Mouse (Mus musculus) limb, embryonic 13.5 days (tissue): ENCODE results near the gene Acap1. TPM values are rescaled to one million over a fixed set of nuclear protein-coding genes. Genes with fewer than 3 reads are reported as not detected.
A peak's percentile ranks its signal among the peaks of the same experiment; 100 is the strongest.

Experiments used
- ATAC-seq: fragments of 200-750 bp; cut with Nextera tagmentation; 2 replicates; pipeline ENCODE4 v1.8.0; 2017; ENCODE audit warnings: low read depth, moderate number of reproducible peaks, moderate TSS enrichment; ENCODE audit not compliant: low FRiP score
- H3K27ac ChIP-seq: fragments of 300-500 bp; sonication (generic); 2 replicates; pipeline ENCODE4 v1.5.1; 2015; ENCODE audit warnings: inconsistent platforms, mild to moderate bottlenecking, moderate library complexity
- H3K27me3 ChIP-seq: fragments of 300-500 bp; sonication (generic); 2 replicates; pipeline ENCODE4 v1.6.1; 2015; ENCODE audit warnings: mild to moderate bottlenecking, inconsistent platforms
- H3K36me3 ChIP-seq: fragments of 300-500 bp; sonication (generic); 2 replicates; pipeline ENCODE4 v1.6.1; 2015; ENCODE audit warnings: inconsistent platforms, mild to moderate bottlenecking, moderate library complexity
- H3K4me1 ChIP-seq: fragments of 300-500 bp; sonication (generic); 2 replicates; pipeline ENCODE4 v1.6.1; 2015; ENCODE audit warnings: inconsistent platforms
- H3K4me2 ChIP-seq: fragments of 300-500 bp; sonication (generic); replicated peaks from 2 replicates; pipeline ENCODE4 v1.6.1; 2015; ENCODE audit warnings: inconsistent platforms, mild to moderate bottlenecking, moderate library complexity
- H3K4me3 ChIP-seq: fragments of 300-500 bp; sonication (generic); 2 replicates; pipeline ENCODE4 v1.5.1; 2015; ENCODE audit warnings: moderate library complexity, mild to moderate bottlenecking, inconsistent platforms
- H3K9ac ChIP-seq: fragments of 300-500 bp; sonication (generic); 2 replicates; pipeline ENCODE4 v1.6.1; 2015; ENCODE audit warnings: mild to moderate bottlenecking, inconsistent platforms
- H3K9me3 ChIP-seq: fragments of 300-500 bp; sonication (generic); 2 replicates; pipeline ENCODE4 v1.6.1; 2016; ENCODE audit warnings: inconsistent platforms
- WGBS: fragments of 180-500 bp; shearing (Covaris S2); methylation state at CpG from one replicate; pipeline ENCODE4 v1.1.7; 2015; 5-methylcytosine and 5-hydroxymethylcytosine counted together
- polyA plus RNA-seq: library from polyadenylated mRNA; unstranded; fragments of >200 nt; fragmentation: Nextera tagmentation; extraction: Ambion mirVana; gene quantifications from 2 replicates; pipeline ENCODE4 v1.2.1, GENCODE M21; 2015

Acap1 gene
- polyA plus RNA-seq, 1 experiment from 2014 or later, result 1.1 TPM

GRCm38 (mm10) chr11:69911701-69912100, 16.4 kb upstream of the Acap1 start:
- H3K36me3 ChIP-seq, result peaks cover 88% of the 10 kb centered on the region
- ATAC-seq, result no peak

GRCm38 (mm10) chr11:69910781-69911560, 15.6 kb upstream of the Acap1 start:
- H3K4me2 ChIP-seq, result no peak overlapping the region
- no peak for ATAC-seq
- H3K36me3 ChIP-seq, result peaks cover 88% of the 10 kb centered on the region
- H3K9me3 ChIP-seq, result no peaks in the 10 kb centered on the region
- no peak overlapping the region for H3K4me3 ChIP-seq
- H3K27ac ChIP-seq, result no peak overlapping the region
- WGBS, result 91% methylated on average over 17 of the region's 17 CpGs
- no peaks in the 10 kb centered on the region for H3K27me3 ChIP-seq
- H3K4me1 ChIP-seq, result peaks cover 22% of the 10 kb centered on the region
- no peak overlapping the region for H3K9ac ChIP-seq

More at GRCm38 (mm10) chr11:69911701-69912100, 16.4 kb upstream of the Acap1 start:
- Histone ChIP-seq H3K27me3 (no peaks in the 10 kb centered on the region), H3K27ac (no peak overlapping the region), H3K9ac (no peak overlapping the region), H3K9me3 (no peaks in the 10 kb centered on the region), H3K4me1 (peaks cover 27% of the 10 kb centered on the region), H3K4me2 (no peak overlapping the region), H3K4me3 (no peak overlapping the region)
- 98% methylated on average over 6 of the region's 6 CpGs for WGBS

GRCm38 (mm10) chr11:69910177-69910576, 14.8 kb upstream of the Acap1 start:
- Histone ChIP-seq H3K9me3 (no peaks in the 10 kb centered on the region), H3K36me3 (peaks cover 88% of the 10 kb centered on the region), H3K9ac (no peak overlapping the region), H3K27me3 (no peaks in the 10 kb centered on the region), H3K4me1 (peaks cover 14% of the 10 kb centered on the region), H3K27ac (no peak overlapping the region), H3K4me2 (no peak overlapping the region), H3K4me3 (no peak overlapping the region)
- no peak for ATAC-seq
- 94% methylated on average over 8 of the region's 8 CpGs for WGBS

DNA sequence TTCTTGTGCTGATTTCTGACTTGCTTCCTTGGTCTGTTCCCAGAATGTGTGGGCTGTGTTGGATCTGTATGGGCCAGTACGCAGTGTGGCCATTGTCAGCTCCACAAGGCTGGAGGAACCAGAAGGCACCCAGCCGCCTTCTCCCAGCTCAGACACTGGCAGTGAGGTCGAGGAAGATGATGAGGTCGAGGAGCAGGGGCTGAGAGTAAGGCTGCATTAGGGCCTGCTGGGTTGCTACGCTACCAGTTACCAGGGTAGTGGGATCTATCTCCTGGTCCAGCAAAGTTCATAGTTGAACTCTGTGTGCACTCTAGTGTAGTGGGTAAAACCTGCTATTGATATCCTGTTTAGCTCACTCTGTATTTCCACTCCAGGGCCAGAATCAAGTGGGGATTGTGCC, 13.8 kb upstream of the Acap1 start:
- Histone ChIP-seq H3K9ac (no peak overlapping the region), H3K9me3 (no peaks in the 10 kb centered on the region), H3K27ac (no peak overlapping the region), H3K4me2 (no peak overlapping the region), H3K4me3 (no peak overlapping the region), H3K36me3 (peaks cover 93% of the 10 kb centered on the region), H3K27me3 (no peaks in the 10 kb centered on the region), H3K4me1 (peaks cover 7% of the 10 kb centered on the region)
- 94% methylated on average over 5 of the region's 5 CpGs for WGBS
- ATAC-seq, result no peak

DNA sequence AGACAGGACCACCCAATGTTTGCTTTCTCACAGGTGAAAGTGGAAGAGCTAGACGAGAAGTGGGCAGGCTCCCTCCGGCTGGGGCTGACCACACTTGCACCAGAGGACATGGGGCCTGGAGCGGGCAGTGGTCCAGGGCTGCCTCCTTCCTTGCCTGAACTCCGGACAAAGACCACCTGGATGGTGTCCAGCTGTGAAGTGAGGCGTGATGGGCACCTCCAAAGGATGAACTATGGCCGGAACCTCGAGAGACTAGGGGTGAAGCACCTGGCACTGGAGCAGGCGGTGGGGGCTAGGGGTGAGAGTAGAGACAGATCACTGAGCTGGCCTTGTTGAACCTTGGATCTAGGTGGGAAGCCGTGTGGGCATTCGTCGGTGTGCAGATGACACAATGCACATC, 13.3 kb upstream of the Acap1 start:
- WGBS, result 90% methylated on average over 11 of the region's 11 CpGs
- ATAC-seq, result no peak
- no peak overlapping the region for H3K9ac ChIP-seq

GRCm38 (mm10) chr11:69904311-69904710, 9.0 kb upstream of the Acap1 start:
- Histone ChIP-seq H3K36me3 (peaks cover 64% of the 10 kb centered on the region), H3K4me2 (no peak overlapping the region), H3K9me3 (no peaks in the 10 kb centered on the region), H3K27me3 (no peaks in the 10 kb centered on the region), H3K4me3 (peak overlapping the region; percentile 7; the same call in 1 of the 2 replicates), H3K4me1 (peaks cover 18% of the 10 kb centered on the region), H3K9ac (no peak overlapping the region), H3K27ac (no peak overlapping the region)
- ATAC-seq, result no peak
- WGBS, result 94% methylated on average over 9 of the region's 9 CpGs

More for the DNA sequence above, 13.3 kb upstream of the Acap1 start:
- Histone ChIP-seq H3K4me3 (no peak overlapping the region), H3K4me1 (peaks cover 7% of the 10 kb centered on the region), H3K4me2 (no peak overlapping the region), H3K9me3 (no peaks in the 10 kb centered on the region), H3K36me3 (peaks cover 98% of the 10 kb centered on the region), H3K27ac (no peak overlapping the region), H3K27me3 (no peaks in the 10 kb centered on the region)

- Histone ChIP-seq H3K27me3 (no peaks in the 10 kb centered on the region), H3K4me1 (peaks cover 25% of the 10 kb centered on the region), H3K9ac (peak overlapping the region; percentile 94), H3K4me3 (peak overlapping the region; percentile 87), H3K4me2 (peak overlapping the region; percentile 91), H3K27ac (no peak overlapping the region), H3K36me3 (peaks cover 51% of the 10 kb centered on the region), H3K9me3 (no peaks in the 10 kb centered on the region)
- ATAC-seq, result no peak
- 87% methylated on average over 13 of the region's 13 CpGs for WGBS
These were observed 7.6 kb upstream of the Acap1 start for GRCm38 (mm10) chr11:69902972-69903371.

- under 1% methylated on average over 35 of the region's 39 CpGs for WGBS
- Histone ChIP-seq H3K27me3 (no peaks in the 10 kb centered on the region), H3K27ac (peak overlapping the region; percentile 99), H3K9ac (peak overlapping the region; percentile 94), H3K9me3 (no peaks in the 10 kb centered on the region), H3K4me3 (peak overlapping the region; percentile 87), H3K4me2 (peak overlapping the region; percentile 91), H3K4me1 (peaks cover 25% of the 10 kb centered on the region), H3K36me3 (peaks cover 41% of the 10 kb centered on the region)
- 0 out of 2 replicates have a peak, but pooled peaks have one; percentile 12 for ATAC-seq
These were observed 6.7 kb upstream of the Acap1 start for GRCm38 (mm10) chr11:69901993-69902392.

GRCm38 (mm10) chr11:69901406-69901846, 6.1 kb upstream of the Acap1 start:
- peaks cover 25% of the 10 kb centered on the region for H3K4me1 ChIP-seq
- H3K9ac ChIP-seq, result peak overlapping the region; percentile 94
- no peaks in the 10 kb centered on the region for H3K9me3 ChIP-seq
- H3K27ac ChIP-seq, result peak overlapping the region; percentile 99
- peaks cover 36% of the 10 kb centered on the region for H3K36me3 ChIP-seq
- peak; percentile 74 for ATAC-seq
- no peaks in the 10 kb centered on the region for H3K27me3 ChIP-seq
- WGBS, result under 1% methylated on average over 42 of the region's 42 CpGs
- peak overlapping the region; percentile 91 for H3K4me2 ChIP-seq
- H3K4me3 ChIP-seq, result peak overlapping the region; percentile 87

DNA sequence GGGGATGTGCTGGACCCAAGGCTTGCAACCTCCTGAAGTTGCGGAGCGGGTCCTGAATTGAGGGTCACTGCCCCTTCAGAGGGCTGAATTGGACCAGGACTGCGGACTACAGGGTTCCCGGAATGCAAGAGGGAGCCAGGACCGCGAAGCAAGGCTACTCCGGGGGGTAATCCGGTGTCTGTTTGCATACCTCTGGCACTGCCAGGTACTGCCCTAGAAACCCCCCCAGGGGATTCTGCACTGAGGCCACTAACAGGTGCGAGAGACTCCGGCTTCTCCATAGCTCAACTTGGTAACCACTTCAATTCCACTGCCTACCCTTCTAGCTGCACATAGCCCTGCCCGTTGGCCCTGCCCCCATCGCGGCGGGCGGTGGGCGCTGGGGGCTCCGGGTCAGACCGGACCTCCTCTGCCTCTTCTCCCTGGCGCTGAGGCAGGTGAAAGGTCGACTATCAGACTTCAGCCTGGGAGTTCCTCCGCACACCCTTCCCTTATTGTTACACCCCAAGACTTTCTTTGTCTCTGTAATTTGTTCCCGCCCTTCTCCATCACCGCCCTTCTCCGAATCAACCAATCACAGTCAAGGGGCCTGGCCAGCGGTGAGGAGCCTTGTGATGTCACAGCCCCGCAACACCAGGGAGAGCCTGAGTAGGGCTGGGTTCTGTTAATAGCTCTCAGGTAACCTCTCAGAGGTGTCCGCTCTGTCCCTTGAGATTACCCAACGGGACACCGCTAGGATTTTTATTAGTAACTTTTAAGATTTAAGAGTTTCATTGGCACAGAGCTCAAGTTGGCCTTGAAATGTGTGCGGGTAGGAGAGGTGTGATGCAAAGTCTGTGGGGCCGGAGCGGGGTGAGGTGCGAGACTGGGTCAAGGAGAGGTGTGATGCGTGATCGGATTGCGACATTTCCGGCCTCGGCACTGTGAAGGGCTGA, 5.4 kb upstream of the Acap1 start, which contains the start of the genes 2810408A11Rik and Neurl4:
Gene 2810408A11Rik, minus strand, starts transcription at position 517 of the 935 bp plus-strand sequence.
Gene Neurl4, plus strand, starts transcription at position 602 of the 935 bp plus-strand sequence.
- Histone ChIP-seq H3K4me1 (peaks cover 25% of the 10 kb centered on the region), H3K27ac (peak within 1 kb of the TSS; percentile 99), H3K9me3 (no peaks in the 10 kb centered on the region), H3K4me3 (peak within 1 kb of the TSS; percentile 87), H3K4me2 (peak within 1 kb of the TSS; percentile 91), H3K9ac (peak within 1 kb of the TSS; percentile 94), H3K27me3 (no peaks in the 10 kb centered on the region), H3K36me3 (peaks cover 29% of the 10 kb centered on the region)
- peak; percentile 94 for ATAC-seq
- under 1% methylated on average over 38 of the region's 38 CpGs for WGBS

DNA sequence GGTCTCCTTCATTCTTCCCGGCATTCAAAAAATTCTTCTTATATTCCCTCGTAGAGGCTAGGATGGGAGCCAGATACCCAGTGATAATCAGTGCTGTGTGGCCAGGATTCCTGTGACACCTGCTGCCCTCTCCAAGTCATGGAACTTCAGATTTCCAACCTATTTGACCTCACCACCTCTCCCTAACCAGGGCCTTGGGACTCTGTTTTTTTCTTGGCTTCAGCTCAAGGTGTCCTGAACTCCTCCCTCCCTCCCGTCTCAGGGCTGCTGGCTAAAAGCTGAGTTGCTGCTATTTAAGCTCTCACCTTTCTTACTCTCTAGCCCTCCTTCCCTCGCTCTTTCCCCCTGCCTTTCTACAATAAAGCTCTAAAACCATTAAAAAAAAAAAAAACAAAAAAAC, 4.5 kb upstream of the Acap1 start:
- ATAC-seq, result no peak
- Histone ChIP-seq H3K27me3 (no peaks in the 10 kb centered on the region), H3K36me3 (peaks cover 20% of the 10 kb centered on the region), H3K4me1 (peaks cover 25% of the 10 kb centered on the region), H3K9me3 (no peaks in the 10 kb centered on the region), H3K4me3 (peak overlapping the region; percentile 87), H3K4me2 (peak overlapping the region; percentile 91), H3K9ac (peak overlapping the region; percentile 94), H3K27ac (peak overlapping the region; percentile 63)
- 16% methylated on average over 4 of the region's 4 CpGs for WGBS

- no peaks in the 10 kb centered on the region for H3K36me3 ChIP-seq
- ATAC-seq, result no peak
- H3K9ac ChIP-seq, result no peak overlapping the region
- no peak overlapping the region for H3K27ac ChIP-seq
- WGBS, result 66% methylated on average over 5 of the region's 5 CpGs
- no peaks in the 10 kb centered on the region for H3K27me3 ChIP-seq
- peaks cover 10% of the 10 kb centered on the region for H3K4me1 ChIP-seq
- H3K4me2 ChIP-seq, result no peak overlapping the region
- no peak overlapping the region for H3K4me3 ChIP-seq
- no peaks in the 10 kb centered on the region for H3K9me3 ChIP-seq
These were observed 668 bp downstream of the Acap1 start for GRCm38 (mm10) chr11:69894671-69895070.
